Mouse (Mus musculus) A20 (cell line): Measurements from ENCODE around the gene Wscd2.

Experiments used
- DNase-seq: peaks from one replicate; pipeline ENCODE4 v3.0.0-alpha.2; 2011; ENCODE audit warnings: low read depth, low spot score

Gene Wscd2

DNA sequence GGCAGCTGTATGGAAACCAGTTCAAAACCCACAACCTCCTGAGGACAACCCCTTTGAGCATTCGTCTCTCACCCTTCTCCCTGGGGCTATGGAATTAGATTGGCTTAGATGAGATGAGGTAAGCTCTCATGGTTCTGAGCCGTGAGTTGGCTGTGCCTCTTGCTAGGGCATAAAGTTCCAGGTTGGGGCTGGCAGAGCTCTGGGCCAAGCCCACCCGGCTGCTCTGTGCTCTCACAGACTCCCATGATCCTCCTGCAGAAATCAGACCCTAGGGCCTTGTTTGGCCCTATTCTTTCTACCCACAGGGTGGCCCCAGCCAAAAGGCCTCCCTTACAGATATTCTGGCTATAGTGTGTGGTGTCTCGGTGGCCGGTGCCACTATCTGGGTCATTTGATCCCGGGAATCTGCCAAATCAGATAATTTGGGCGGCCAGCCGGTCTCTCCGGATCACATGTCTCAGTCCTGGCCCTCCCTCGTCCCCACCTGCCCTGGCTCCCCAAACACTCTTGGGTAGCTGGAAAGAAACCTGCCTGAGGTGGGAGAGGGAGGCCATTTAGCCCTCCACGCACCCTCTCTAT, 4.5 kb upstream of the Wscd2 start:
- no peak for DNase-seq

DNA sequence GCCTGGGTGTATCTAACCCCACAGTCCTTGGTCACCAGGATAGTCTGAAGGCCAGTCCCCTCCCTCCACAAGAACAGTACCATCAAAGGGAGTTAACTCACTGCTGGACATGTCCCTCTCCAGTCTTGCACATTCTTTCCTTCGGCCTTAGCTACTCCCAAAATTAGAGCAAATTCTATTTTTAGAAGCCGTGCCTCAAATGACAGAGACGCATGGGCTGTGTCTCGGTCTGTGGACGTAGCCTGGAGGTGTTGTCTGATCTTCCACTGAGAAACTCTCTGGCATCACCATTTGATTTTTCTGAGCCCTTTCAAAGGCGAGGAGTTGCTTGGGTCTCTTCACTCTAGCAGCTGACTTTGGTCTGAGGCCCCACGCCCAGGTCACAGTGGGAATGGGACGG, 2.3 kb upstream of the Wscd2 start:
- DNase-seq, result no peak

DNA sequence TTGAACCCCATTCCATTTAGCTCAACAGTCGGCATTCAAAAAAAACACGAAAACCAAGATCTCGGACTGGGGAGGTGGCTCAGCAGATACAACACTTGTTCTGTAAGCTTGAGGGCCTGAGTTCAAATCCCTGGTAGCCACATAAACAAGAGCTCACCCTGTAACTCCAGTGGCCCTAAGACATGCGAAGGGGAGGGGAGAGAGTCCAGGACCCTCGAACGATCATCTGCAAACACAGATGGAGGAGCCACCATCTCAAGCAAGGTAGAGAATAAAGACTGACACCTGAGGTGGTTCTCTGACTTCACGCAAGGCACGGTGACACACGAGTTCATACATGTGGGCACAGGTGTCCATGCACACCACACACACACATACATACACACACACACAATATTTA, 516 bp upstream of the Wscd2 start:
- no peak for DNase-seq

DNA sequence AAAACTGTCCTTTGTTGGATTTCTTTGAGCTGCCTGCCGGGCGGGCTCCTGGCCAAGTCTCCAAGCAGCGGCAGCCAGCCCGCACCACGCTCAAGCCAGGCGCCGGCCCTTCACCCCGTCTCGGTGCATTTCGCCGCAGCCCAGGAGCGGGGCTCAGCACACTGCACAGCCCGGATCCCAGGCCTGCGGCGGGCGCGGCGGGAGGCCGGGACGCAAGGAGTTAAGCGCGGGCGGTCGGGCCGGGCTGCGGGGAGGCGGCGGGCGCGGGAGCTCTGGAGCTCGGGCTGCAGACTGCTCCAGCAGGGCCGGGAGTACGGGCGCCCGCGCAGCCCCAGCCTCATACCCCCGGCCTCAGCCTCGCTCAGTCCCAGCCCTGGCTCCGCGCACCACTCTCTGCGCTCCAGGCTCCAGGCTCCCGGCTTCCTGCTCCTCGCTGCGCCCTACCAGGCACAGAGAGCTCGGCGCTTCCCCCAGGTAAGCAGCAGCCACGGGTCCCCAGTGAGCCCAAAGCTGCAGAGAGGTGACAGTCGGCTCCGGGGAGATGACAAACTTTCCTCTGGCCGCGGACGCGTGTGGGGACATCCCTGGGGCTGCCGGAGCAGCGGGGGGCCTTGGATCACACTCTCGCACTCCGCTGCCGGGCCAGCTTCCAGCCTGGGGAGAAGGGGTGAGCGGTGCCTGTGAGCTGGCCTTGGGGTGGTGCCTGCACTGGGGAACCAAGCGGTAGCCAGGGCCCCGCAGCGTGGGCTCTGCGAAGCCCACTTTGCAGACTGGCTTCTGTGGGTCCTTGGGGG, 531 bp downstream of the Wscd2 start:
- no peak for DNase-seq

DNA sequence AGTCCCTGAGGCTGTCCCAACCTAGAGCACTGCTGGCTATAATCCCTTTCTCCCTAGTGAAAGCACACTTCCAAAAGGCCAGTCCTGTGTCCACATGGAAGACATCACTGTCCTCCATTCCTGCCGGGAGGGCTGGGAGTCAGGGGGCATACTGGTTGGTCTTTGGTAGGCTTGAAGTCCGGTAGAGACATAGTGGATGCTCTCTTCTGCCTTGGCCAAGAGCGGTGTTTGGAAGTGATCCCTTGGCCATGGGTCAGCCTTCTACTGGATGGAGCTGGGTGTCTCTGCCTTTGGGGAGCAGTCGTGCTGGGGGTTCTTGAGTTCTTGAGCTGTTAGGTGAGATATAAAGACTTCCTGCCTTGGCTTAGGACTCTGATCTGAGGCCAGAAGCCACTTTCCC, 1.4 kb downstream of the Wscd2 start:
- no peak for DNase-seq

DNA sequence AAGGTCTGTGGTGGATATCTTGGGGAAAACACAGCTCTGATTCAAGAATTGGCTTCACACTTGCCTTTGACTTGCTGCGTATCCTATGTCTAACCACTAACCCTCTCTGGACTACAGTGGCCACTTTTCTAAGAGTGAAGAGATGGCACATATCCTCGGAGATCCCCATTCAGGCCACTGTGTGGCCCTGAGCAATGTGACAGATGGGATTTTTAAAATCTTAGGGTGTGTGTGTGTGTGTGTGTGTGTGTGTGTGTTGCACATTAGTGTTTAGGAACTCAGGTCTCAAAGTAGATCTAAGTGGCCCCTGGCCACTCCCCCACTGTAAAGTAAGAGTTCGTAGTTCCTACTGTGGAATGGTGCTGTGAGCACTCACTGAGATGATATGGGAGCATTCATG, 1.9 kb downstream of the Wscd2 start:
- no peak for DNase-seq

DNA sequence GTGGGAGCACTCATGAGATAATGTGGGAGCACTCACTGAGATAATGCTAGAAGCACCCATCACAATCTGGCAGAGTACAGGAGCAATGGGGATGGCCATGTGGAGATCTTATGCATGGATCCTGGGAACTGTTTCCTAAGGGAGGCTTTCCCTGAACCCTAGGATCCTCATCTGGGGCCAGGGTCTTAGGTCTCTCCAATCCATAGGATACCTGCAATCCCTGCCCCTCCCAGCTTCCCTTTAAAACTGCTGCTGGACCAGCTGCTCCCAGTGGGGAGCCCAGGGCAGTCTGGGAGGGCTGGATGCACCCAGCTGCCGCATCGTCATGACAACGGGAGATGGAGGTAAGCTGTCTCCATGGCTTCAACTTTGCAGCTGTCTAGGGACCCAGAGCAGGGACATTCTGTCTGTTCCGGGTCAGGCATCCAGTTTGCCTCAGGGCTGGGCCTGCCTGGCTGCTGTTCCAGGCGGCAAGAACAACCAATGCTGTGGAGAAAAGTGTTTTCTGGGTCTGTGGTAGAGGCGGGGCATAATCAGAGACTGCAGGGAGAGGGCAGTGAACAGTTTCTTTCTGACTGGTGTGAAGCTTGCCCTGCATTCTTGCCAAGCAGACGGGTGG, 2.4 kb downstream of the Wscd2 start:
- no peak for DNase-seq

DNA sequence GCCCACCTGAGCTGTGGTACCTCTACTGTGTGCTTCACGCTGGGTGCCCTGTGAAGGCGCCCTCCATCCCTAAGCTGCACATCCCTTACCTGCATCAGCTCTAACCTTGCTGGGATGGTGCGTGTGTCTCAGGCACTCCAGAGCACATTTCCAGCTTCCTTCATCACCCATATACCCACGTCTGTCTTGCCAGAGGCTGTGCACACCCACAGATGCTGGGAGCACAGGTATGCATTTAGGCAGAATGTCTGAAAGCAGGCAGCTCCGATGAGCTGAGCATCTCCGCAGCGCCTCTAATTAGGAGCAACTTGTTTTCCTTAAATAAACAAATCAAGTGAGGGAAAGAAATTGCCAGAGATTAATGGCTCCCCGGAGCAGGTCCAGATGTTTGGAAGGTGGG, 3.9 kb downstream of the Wscd2 start:
- DNase-seq, result no peak

DNA sequence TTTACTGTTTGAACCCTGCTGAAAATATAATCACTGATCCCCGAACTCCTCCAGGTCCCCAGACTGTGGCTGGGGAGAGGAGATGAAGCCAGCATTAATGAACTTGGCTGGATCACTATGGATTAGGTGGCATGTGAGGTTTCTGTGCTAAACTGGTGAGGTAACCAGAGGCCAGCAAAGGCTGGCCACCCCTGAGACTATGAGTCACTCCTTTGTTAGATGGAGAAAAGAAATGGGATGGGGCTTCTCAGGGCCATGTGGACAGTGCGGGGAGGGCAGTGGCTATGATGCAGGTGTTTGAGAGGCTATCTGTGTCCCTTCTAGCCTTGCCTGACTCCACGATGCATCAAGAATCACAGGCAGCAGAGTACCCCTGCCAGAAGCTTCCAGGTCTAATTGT, 6.8 kb downstream of the Wscd2 start:
- DNase-seq, result no peak

DNA sequence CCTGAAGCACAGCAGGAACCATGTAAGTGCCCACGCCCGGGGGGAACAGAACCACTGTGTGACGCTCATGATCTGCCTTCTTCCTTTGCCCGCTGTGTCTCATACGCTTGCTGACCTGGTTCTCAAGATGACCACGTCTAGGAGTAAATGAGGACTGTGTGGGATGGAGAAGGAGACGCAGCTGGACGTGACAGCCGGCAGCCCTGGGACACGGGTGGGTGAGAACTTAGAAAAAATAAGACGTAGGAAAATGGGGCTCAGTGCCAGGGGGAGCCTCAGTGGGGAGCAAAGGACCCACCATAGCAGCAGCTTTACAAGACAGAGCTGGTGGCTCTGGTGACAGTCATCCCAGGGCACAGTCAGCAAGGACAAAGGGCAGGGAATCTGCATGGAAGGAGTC, 9.3 kb downstream of the Wscd2 start:
- DNase-seq, result no peak

DNA sequence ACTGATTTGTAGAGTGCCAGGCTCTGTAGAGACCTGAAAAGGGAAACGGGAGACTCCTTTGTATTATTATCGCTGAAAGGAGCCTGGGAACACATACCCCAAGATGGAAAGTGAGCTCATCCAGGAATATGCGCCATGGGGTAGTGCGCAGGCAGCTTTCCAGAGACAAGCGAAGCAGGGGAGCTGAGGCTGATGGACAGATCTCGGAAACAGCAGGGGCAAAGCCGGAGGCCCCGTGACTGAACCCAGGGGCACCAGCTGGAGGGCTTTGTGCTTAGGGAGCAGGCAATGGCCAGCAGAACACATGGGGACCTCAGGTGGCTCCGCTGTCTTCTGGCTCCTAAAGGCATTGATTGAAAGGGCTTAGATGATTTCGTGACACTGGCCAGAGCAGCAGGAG, 13.1 kb downstream of the Wscd2 start:
- no peak for DNase-seq

DNA sequence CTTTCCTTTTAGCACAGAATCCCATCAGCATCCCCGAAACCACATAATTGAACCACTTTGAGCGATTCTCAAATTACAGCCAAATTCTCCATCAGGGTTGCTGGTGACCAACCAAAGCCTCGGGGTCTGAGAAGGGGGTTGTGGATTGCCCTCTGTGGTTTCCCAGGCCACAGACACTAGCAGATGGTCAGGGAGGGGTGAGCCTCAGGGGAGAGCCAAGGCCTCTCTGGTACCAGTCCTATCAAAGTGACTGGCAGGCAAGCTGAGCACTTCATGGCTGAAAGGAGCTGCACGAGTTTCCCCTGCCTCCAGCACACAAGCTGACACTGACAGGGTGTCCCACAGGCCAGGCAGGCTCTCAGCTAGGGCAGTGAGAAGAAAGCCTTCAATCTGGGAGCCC, 14.5 kb downstream of the Wscd2 start:
- no peak for DNase-seq

DNA sequence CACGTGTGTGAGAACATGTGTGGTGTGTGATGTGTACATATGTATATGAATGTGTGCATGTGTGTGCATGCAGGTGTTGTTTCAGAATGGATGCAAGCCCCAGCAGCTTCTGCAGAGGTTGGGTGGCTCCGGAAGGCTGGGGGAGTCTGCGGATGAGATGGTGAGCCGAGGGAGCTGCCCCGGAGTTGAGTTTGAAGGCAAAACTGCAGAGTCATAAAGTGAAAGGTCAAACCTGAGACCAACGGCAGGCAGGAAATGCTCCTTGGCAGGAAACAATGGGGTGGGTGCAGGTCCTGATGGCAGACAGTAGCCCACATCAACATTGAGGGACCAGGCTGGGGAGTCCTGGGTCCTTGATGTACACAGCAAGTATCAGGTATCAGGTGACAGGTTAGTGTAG, 15.9 kb downstream of the Wscd2 start:
- no peak for DNase-seq

DNA sequence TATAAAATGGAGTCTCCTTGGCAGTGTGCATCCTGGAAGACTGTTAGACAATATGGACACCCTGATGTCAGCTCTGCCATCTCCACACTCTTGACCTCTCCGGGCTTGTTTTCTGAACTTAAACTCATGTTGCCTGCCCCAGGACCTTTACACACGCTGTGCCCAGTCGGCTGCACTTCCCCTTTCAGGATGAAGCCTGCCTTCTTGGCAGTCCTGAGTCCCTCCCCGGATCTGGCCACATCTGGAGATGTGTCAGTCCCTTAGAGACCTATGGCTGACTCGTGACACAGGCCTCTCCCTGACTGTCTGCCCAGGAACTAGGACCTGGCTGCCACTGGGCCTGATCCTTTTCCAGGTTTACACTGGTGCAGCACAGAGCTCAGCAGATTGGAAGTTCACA, 16.6 kb downstream of the Wscd2 start:
- DNase-seq, result no peak

DNA sequence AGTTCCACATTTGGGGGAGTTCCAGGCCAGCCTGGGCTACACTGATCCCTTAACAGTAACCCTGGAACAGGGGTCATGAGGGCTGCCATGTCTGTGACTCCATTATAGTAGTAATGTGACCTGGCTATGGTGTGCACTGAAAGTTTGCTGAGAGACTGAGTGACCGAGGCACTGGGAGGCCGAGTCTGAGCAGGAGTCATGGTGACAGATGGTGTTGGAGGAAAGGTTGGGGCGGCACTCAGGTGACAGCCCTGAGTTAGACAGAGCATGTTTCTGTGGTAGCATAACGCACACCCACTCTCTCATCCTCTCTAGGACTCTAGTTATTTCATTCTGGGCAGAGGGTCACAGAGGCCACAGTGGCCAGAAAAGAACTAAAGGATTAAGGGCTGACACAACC, 19.0 kb downstream of the Wscd2 start:
- DNase-seq, result no peak

DNA sequence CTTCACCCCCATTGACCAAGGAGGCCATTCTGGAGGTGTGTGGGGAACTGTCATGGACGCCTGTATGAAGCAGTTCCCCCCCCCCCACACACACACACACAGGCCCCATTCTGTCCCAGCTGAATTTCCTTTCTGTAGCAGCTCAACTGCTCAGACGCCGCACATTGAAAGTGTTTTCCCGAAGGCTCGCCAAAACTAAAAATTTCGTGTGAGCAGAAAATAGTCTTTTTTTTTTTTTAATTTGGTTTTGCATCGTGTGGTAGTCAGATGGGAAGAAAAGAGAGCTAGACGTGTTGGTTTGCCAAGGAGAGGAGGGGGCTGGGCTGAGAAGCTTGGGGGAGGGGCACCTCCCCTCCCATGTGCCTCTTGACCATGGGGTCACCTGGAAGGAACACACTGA, 23.5 kb downstream of the Wscd2 start:
- DNase-seq, result no peak

DNA sequence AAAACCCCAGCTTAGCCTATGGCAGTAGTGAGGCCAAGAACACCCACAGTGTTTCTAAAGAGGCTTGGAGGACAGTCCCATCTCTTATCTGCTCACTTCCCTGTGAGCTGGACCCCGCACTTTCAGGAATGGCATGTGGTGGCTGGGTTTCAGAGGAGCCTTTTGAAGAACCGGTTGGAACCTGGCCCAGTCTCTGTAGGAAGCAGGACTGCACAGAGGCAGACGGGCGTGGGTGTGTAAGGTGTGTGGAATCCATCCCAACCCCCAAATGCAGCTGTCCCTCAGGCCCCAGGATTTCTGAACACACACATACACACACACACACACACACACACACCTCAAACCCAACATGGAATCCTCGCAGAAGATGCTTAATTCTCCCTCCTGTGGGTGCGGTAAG, 23.9 kb downstream of the Wscd2 start:
- DNase-seq, result no peak

DNA sequence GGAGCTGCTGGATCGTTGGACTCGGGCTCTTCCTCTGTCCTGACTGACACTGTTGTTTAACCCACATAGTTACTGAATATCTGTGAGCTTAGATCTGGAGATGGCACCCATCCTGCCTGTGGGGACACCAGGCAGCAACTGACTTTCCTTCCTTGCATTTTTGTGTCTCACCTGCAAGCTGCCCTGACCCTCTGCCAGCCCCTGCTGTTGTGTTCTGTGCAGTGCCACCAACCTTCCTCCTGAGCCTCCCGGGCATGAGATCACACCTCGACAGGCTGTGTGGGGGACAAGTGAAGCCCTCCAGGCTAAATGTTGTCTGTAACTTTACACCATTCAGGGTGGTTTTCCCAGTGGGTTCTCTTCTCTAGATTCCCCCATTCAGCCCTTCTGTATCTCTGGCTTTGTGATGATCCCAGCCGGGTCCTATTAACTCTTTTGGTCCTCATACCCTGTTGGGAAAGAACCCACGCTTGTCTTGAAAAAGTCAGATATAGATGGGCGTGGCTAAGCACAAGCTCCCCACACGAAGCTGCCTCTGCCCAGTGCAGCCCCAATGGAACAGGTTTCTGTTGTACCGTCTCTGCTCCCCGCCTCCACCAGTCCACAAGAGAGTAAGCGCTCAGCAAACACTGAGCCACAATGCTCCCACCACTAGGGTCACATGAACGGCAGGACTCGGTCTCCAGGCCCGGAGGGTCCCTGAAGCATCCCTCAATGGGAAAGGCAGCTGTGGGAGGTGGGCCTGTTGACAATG, 26.2 kb downstream of the Wscd2 start:
- DNase-seq, result no peak

DNA sequence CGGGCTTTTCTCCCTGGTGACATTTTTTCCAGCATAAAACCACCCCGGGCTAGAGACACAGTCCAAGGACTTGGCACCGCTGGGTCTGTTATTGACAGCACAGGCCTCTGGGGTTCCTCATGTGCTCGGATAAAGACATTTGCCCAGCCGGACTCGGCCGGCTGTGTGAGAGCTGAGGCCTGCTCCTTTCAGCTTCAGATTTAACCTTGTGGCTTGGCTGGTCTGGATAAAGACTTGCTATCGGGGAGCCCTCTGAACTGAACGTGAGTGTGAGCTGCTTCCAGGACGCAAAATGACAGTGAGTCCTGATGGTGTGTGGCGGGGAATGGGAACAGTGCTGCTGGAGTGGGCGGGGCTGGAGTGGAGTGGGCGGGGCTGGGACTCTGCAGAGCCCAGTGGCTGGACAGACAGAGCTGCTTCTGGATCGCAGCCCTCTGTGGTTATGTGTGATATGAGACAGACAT, 26.8 kb downstream of the Wscd2 start:
- no peak for DNase-seq

DNA sequence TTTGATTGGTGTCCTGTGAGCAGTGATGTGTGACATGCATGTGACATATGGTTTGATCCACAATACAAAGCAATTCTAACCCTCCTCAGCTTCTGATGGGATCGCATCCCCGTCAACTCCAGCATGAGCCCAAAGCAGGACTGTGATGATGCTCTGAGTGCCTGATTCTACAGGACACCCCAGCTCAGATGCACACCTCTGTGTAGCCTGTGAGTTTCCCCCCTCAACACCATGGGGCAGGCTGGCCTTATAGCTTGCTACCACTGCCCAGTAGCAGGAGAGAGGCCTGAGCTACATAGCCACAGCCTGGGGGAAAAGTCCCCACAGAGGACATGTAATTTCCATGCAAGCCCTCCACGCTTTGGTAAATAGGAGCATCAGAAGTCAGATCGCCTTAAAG, 27.3 kb downstream of the Wscd2 start:
- DNase-seq, result no peak

DNA sequence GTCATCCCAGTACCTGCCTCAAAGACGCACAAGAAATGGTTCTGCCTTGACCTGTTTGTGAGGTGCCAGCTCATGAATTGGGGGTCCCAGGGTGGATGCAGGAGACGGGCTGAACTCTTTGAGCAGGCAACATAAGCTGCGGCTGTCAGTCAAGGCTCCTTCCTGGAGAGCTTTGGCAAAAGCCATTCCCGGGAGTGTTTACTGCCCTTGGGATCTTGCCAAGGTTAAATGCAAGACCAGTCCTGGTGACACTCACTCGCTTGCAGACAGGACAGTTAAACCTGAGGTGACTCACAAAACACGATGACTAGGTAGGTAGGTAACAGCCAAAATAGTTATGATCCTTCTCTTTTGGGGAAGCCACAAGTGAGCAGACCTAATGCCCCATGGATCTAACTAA, 30.9 kb downstream of the Wscd2 start:
- DNase-seq, result no peak

DNA sequence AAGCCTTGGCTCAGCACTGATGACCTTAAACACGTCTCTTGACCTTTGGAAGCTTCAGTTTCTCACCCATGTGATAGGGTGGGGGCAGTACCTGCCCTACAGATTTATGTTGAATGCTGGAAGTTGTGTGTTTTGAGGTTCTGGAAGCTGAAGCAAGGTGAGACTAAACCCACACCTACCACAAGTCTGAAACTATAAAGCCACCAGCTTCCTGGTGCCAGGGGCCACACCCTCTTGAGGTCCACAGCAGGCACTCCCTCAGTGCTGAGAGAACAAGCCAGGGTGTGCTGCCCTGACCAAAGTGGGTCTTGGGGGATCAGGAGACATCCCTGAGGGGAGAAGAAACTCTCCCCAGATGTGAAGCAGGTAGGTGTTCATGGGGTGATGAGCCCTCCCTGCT, 48.7 kb downstream of the Wscd2 start:
- DNase-seq, result no peak

DNA sequence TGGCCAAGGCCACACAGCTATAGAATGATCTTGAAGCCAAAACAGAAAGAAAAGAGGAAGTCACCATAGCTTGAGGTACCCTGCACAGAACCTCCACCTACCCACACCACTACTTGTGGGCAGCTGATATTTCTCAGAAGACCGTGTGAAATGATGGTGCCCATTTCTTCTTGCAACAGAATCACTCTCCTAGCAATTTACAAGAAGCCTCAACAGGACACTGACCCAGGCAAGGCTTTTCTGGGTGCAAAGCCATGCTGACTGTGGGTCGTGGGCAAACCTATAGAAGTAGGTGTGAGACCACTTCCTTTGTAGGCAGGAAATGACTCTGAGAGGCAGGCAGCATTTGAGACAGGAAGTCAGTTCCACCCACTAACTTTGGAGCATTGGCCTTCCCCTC, 49.3 kb downstream of the Wscd2 start:
- DNase-seq, result no peak
